Comparison of ENCODE assay signal across 18 mouse cellular contexts in genomic region chr16:64842374-64842729, GRCm38 (mm10). TPM values are rescaled to one million over a fixed set of nuclear protein-coding genes. Genes with fewer than 3 reads are reported as not detected.
A peak's percentile ranks its signal among the peaks of the same experiment; 100 is the strongest.
DNase-seq lines count a peak whose midpoint lies in the region; ATAC-seq and TF ChIP-seq lines count a peak whose summit lies in the region.
"Had no signal": no experiment of that assay in that cellular context is flagged by ENCODE, and none has a peak within 500 bp of the region (broad histone marks: within the 10 kb centered on the region; RNA-seq: fewer than 3 reads in every experiment).

No protein-coding gene starts in this region.

- H3K36me3 ChIP-seq in heart, adult 2 months (ENCODE audit: control insufficient read depth, insufficient read depth, low read length): 0 out of 2 replicates have a peak, but pooled peaks cover 2% of the 10 kb centered on the region
- no peaks in the 10 kb centered on the region for H3K36me3 ChIP-seq in lung, embryonic 14.5 days (ENCODE audit: insufficient read depth)
- H3K36me3 ChIP-seq in liver, embryonic 12.5 days: 0 out of 2 replicates have a peak, but pooled peaks cover 4% of the 10 kb centered on the region
- H3K36me3 ChIP-seq: forebrain, embryonic 12.5 days; hindbrain, embryonic 10.5 days; limb, embryonic 15.5 days had no signal

- DNase-seq in heart, adult 2 months: no peak
- no peak for DNase-seq in heart, postnatal 36 days
- no peak for DNase-seq in lung, embryonic 14.5 days
- DNase-seq in lung, postnatal 14 days: no peak
- no peak for DNase-seq in right cerebral cortex, postnatal 36 days (ENCODE audit: low spot score in 2 of 2)
- no peak for DNase-seq in right cerebral cortex, postnatal 10 days (ENCODE audit: low spot score in 2 of 2)
- DNase-seq: adrenal gland, adult 2 months; cerebellum, adult 9-10 months; gastrocnemius, postnatal 25 days; kidney, adult 9 months; kidney, postnatal 4 days; lung, postnatal 4 days; retina, postnatal 1 day; thymus, postnatal 25 days had no signal

- no peak for TF ChIP-seq POLR2A in heart, adult 2 months (IDR thresholded peaks at IDR 0.05; ENCODE audit: insufficient read depth, low read depth, low read length)

- ATAC-seq in lung, embryonic 14.5 days (ENCODE audit: insufficient read depth): no peak
- ATAC-seq in liver, embryonic 12.5 days: no peak

- H3K79me2 ChIP-seq in heart, adult 2 months (replicated peaks; ENCODE audit: control insufficient read depth, insufficient read depth, low read length): peaks cover 5% of the 10 kb centered on the region; the same call in 1 of the 2 replicates

- TF ChIP-seq EP300 in heart, adult 2 months (IDR thresholded peaks at IDR 0.05; ENCODE audit: insufficient read depth, low read depth, low read length): no peak

- no peak overlapping the region for H3K4me2 ChIP-seq in lung, embryonic 14.5 days
- peak overlapping the region; percentile 53 for H3K4me2 ChIP-seq in liver, embryonic 12.5 days
- H3K4me2 ChIP-seq: forebrain, embryonic 12.5 days; limb, embryonic 15.5 days had no signal

- H3K9me3 ChIP-seq in lung, embryonic 14.5 days (ENCODE audit: low read depth, low read length): no peaks in the 10 kb centered on the region
- H3K9me3 ChIP-seq in liver, embryonic 12.5 days (replicated peaks): no peaks in the 10 kb centered on the region
- H3K9me3 ChIP-seq: forebrain, embryonic 12.5 days; hindbrain, embryonic 10.5 days; limb, embryonic 15.5 days had no signal

- peaks cover 1% of the 10 kb centered on the region; the same call in 1 of the 2 replicates for H3K4me1 ChIP-seq in heart, adult 2 months (ENCODE audit: control insufficient read depth, insufficient read depth, low read length)
- H3K4me1 ChIP-seq in lung, embryonic 14.5 days (ENCODE audit: insufficient read depth): no peaks in the 10 kb centered on the region
- H3K4me1 ChIP-seq in liver, embryonic 12.5 days: peaks cover 41% of the 10 kb centered on the region
- H3K4me1 ChIP-seq: forebrain, embryonic 12.5 days; hindbrain, embryonic 10.5 days; limb, embryonic 15.5 days had no signal

- intact Hi-C loops in heart, adult 2 months (cut with DNase I): no loop called here
- intact Hi-C loops in heart, postnatal 36 days (cut with DNase I): no loop called here

- no peak overlapping the region for H3K9ac ChIP-seq in heart, adult 2 months (ENCODE audit: low read depth, low read length)
- H3K9ac ChIP-seq in lung, embryonic 14.5 days: no peak overlapping the region
- H3K9ac ChIP-seq in liver, embryonic 12.5 days: peak overlapping the region; percentile 46; the same call in 1 of the 2 replicates
- H3K9ac ChIP-seq: forebrain, embryonic 12.5 days; limb, embryonic 15.5 days had no signal

- H3K27me3 ChIP-seq in heart, adult 2 months (ENCODE audit: control insufficient read depth, insufficient read depth, low read length): no peaks in the 10 kb centered on the region
- no peaks in the 10 kb centered on the region for H3K27me3 ChIP-seq in lung, embryonic 14.5 days (ENCODE audit: insufficient read depth, low read length)
- H3K27me3 ChIP-seq in liver, embryonic 12.5 days (replicated peaks): no peaks in the 10 kb centered on the region
- H3K27me3 ChIP-seq: forebrain, embryonic 12.5 days; limb, embryonic 15.5 days had no signal

- no peak overlapping the region for H3K4me3 ChIP-seq in heart, adult 2 months
- H3K4me3 ChIP-seq in lung, embryonic 14.5 days (ENCODE audit: low read depth, low read length): no peak overlapping the region
- H3K4me3 ChIP-seq in liver, embryonic 12.5 days: no peak overlapping the region
- H3K4me3 ChIP-seq: forebrain, embryonic 12.5 days; hindbrain, embryonic 10.5 days; limb, embryonic 15.5 days had no signal

- peak; percentile 31 for TF ChIP-seq CTCF in heart, adult 2 months (IDR thresholded peaks at IDR 0.05)
- TF ChIP-seq CTCF in lung, embryonic 14.5 days (IDR thresholded peaks at IDR 0.05; ENCODE audit: low read depth): 0 out of 2 replicates have a peak, but pooled peaks have one; percentile 23

- no peak overlapping the region for H3K27ac ChIP-seq in heart, adult 2 months
- H3K27ac ChIP-seq in lung, embryonic 14.5 days (ENCODE audit: low read depth): no peak overlapping the region
- H3K27ac ChIP-seq in liver, embryonic 12.5 days: peak overlapping the region; percentile 80
- H3K27ac ChIP-seq: forebrain, embryonic 12.5 days; hindbrain, embryonic 10.5 days; limb, embryonic 15.5 days had no signal

- 98% methylated on average over 3 of the region's 3 CpGs for WGBS in heart, adult 2 months
- WGBS in lung, embryonic 14.5 days: 93% methylated on average over 3 of the region's 3 CpGs
- 79% methylated on average over 3 of the region's 3 CpGs for WGBS in liver, embryonic 12.5 days (ENCODE audit: insufficient replicate concordance)

RNA-seq across cellular contexts. Expression of gene Zfp654, which starts 9.1 kb away (rescaled TPM):
- total RNA-seq in heart, adult 2 months (2021): 10 to 100 TPM in 1 of 2 experiments, 1 to 10 TPM in 1; 7.2 to 10.6 TPM
- 1.3 and 2.9 TPM in 2 replicates for polyA plus RNA-seq in heart, adult 2 months (2012; rRNA removed)
- total RNA-seq in heart, postnatal 36 days (2021): 10 to 100 TPM in 1 of 2 experiments, 1 to 10 TPM in 1; 9.6 to 10.9 TPM
- polyA plus RNA-seq in lung, embryonic 14.5 days (2014; fragmentation: Nextera tagmentation; extraction: Ambion mirVana): 7.5 and 8.0 TPM in 2 replicates
- 5.0 and 5.4 TPM in 2 replicates for polyA plus RNA-seq in liver, embryonic 12.5 days (2016; fragmentation: Nextera tagmentation; extraction: Ambion mirVana)

RNA-seq across cellular contexts. Expression of gene Cggbp1, which starts 9.4 kb away (rescaled TPM):
- 10 to 100 TPM; 37.1 to 37.4 TPM for total RNA-seq in heart, adult 2 months (2021)
- 7.9 and 17.9 TPM in 2 replicates for polyA plus RNA-seq in heart, adult 2 months (2012; rRNA removed)
- 10 to 100 TPM; 39.4 to 40.0 TPM for total RNA-seq in heart, postnatal 36 days (2021)
- polyA plus RNA-seq in lung, embryonic 14.5 days (2014; fragmentation: Nextera tagmentation; extraction: Ambion mirVana): 114 TPM in 2 replicates
- polyA plus RNA-seq in liver, embryonic 12.5 days (2016; fragmentation: Nextera tagmentation; extraction: Ambion mirVana): 40.1 and 42.4 TPM in 2 replicates
